Mouse (Mus musculus) liver, postnatal 0 days (tissue): ENCODE results near the gene Sobp. TPM values are rescaled to one million over a fixed set of nuclear protein-coding genes. Genes with fewer than 3 reads are reported as not detected.
A peak's percentile ranks its signal among the peaks of the same experiment; 100 is the strongest.

Experiments used
- ATAC-seq: fragments of 200-750 bp; cut with Nextera tagmentation; 2 replicates; pipeline ENCODE4 v1.8.0; 2017; ENCODE audit warnings: mild to moderate bottlenecking, moderate library complexity
- DNase-seq: peaks from one replicate; pipeline ENCODE4 v3.0.0-alpha.2; 2016
- H3K27ac ChIP-seq: fragments of 300-500 bp; sonication (generic); 2 replicates; pipeline ENCODE4 v1.5.1; 2014; ENCODE audit warnings: antibody characterized with exemption, moderate library complexity, mild to moderate bottlenecking, low read depth
- H3K27me3 ChIP-seq: fragments of 300-500 bp; sonication (generic); 2 replicates; pipeline ENCODE4 v1.6.1; 2014; ENCODE audit warnings: low read length, control low read depth, mixed read lengths; ENCODE audit not compliant: insufficient read depth
- H3K36me3 ChIP-seq: fragments of 300-500 bp; sonication (generic); replicated peaks from 2 replicates; pipeline ENCODE4 v1.6.1; 2014; ENCODE audit warnings: mild to moderate bottlenecking, control low read depth, low read length, moderate library complexity, mixed read lengths; ENCODE audit not compliant: insufficient read depth
- H3K4me1 ChIP-seq: fragments of 300-500 bp; sonication (generic); 2 replicates; pipeline ENCODE4 v1.6.1; 2014; ENCODE audit warnings: antibody characterized with exemption, mild to moderate bottlenecking, control low read depth; ENCODE audit not compliant: insufficient read depth
- H3K4me2 ChIP-seq: fragments of 300-500 bp; sonication (generic); 2 replicates; pipeline ENCODE4 v1.6.1; 2014; ENCODE audit warnings: low read depth, mild to moderate bottlenecking, low read length, moderate library complexity, mixed read lengths
- H3K4me3 ChIP-seq: fragments of 300-500 bp; sonication (generic); 2 replicates; pipeline ENCODE4 v1.5.1; 2014; ENCODE audit warnings: low read depth, low read length
- H3K9ac ChIP-seq: fragments of 300-500 bp; sonication (generic); replicated peaks from 2 replicates; pipeline ENCODE4 v1.6.1; 2014; ENCODE audit warnings: mild to moderate bottlenecking, moderate library complexity
- H3K9me3 ChIP-seq: fragments of 300-500 bp; sonication (generic); 2 replicates; pipeline ENCODE4 v1.6.1; 2016; ENCODE audit warnings: mild to moderate bottlenecking, control low read depth, low read length, mixed read lengths
- CTCF ChIP-seq: sonication (generic); IDR thresholded peaks from 2 replicates; pipeline ENCODE4 v1.5.1; 2016; ENCODE audit warnings: antibody characterized with exemption, low read depth
- EP300 ChIP-seq: IDR thresholded peaks from 2 replicates; pipeline ENCODE4 v1.6.1; 2016; ENCODE audit warnings: antibody characterized with exemption, low read depth, mild to moderate bottlenecking
- WGBS: fragments of 180-500 bp; shearing (Covaris S2); extraction: QIAGEN DNeasy Blood & Tissue Kit; methylation state at CpG from one replicate; pipeline ENCODE4 v1.1.7; 2014; ENCODE audit not compliant: insufficient replicate concordance; 5-methylcytosine and 5-hydroxymethylcytosine counted together
- polyA plus RNA-seq: library from polyadenylated mRNA; unstranded; fragments of >200 nt; fragmentation: Nextera tagmentation; extraction: Ambion mirVana; gene quantifications from 2 replicates; pipeline ENCODE4 v1.2.1, GENCODE M21; 2015

Sobp gene
- polyA plus RNA-seq, 1 experiment from 2014 or later = 0.02 TPM

- DNase-seq = no peak
- 83% methylated on average over 1 of the region's 1 CpGs for WGBS
- no peak for TF ChIP-seq EP300
- Histone ChIP-seq H3K9ac (no peak overlapping the region), H3K27me3 (peaks cover 18% of the 10 kb centered on the region), H3K4me1 (no peaks in the 10 kb centered on the region), H3K36me3 (no peaks in the 10 kb centered on the region), H3K4me3 (no peak overlapping the region), H3K9me3 (no peaks in the 10 kb centered on the region), H3K4me2 (no peak overlapping the region), H3K27ac (no peak overlapping the region)
- ATAC-seq = no peak
Observed at GRCm38 (mm10) chr10:43166146-43166545, 8.2 kb downstream of the Sobp start.

- Histone ChIP-seq H3K9me3 (no peaks in the 10 kb centered on the region), H3K4me3 (no peak overlapping the region), H3K9ac (no peak overlapping the region), H3K4me2 (no peak overlapping the region), H3K4me1 (no peaks in the 10 kb centered on the region), H3K27me3 (peaks cover 10% of the 10 kb centered on the region; the same call in 1 of the 2 replicates), H3K27ac (no peak overlapping the region), H3K36me3 (no peaks in the 10 kb centered on the region)
- TF ChIP-seq CTCF (no peak), EP300 (no peak)
- ATAC-seq (no peak), DNase-seq (no peak)
- WGBS = 75% methylated on average over 2 of the region's 2 CpGs
Observed at GRCm38 (mm10) chr10:43164406-43164805, 9.9 kb downstream of the Sobp start.

GRCm38 (mm10) chr10:43162318-43162717 is 12.0 kb downstream of the Sobp start:
- H3K4me1 ChIP-seq = no peaks in the 10 kb centered on the region
- DNase-seq (no peak), ATAC-seq (no peak)
- H3K4me3 ChIP-seq = no peak overlapping the region
- H3K36me3 ChIP-seq = no peaks in the 10 kb centered on the region
- WGBS = 80% methylated on average over 12 of the region's 12 CpGs
- H3K27me3 ChIP-seq = no peaks in the 10 kb centered on the region
- no peak overlapping the region for H3K27ac ChIP-seq
- H3K9me3 ChIP-seq = no peaks in the 10 kb centered on the region
- H3K9ac ChIP-seq = no peak overlapping the region
- no peak for TF ChIP-seq CTCF
- no peak for TF ChIP-seq EP300
- H3K4me2 ChIP-seq = no peak overlapping the region

- no peak overlapping the region for H3K9ac ChIP-seq
- DNase-seq (no peak), ATAC-seq (no peak)
- no peak overlapping the region for H3K27ac ChIP-seq
- no peak overlapping the region for H3K4me3 ChIP-seq
- H3K36me3 ChIP-seq = no peaks in the 10 kb centered on the region
- H3K4me2 ChIP-seq = no peak overlapping the region
- 77% methylated on average over 5 of the region's 5 CpGs for WGBS
- H3K9me3 ChIP-seq = no peaks in the 10 kb centered on the region
- no peaks in the 10 kb centered on the region for H3K4me1 ChIP-seq
- TF ChIP-seq EP300 = no peak
- no peak for TF ChIP-seq CTCF
- H3K27me3 ChIP-seq = no peaks in the 10 kb centered on the region
Observed at GRCm38 (mm10) chr10:43159333-43159732, 15.0 kb downstream of the Sobp start.

GRCm38 (mm10) chr10:43158917-43159316 is 15.4 kb downstream of the Sobp start:
- H3K4me3 ChIP-seq = no peak overlapping the region
- H3K36me3 ChIP-seq = no peaks in the 10 kb centered on the region
- H3K9me3 ChIP-seq = no peaks in the 10 kb centered on the region
- no peaks in the 10 kb centered on the region for H3K4me1 ChIP-seq
- no peak overlapping the region for H3K9ac ChIP-seq
- H3K4me2 ChIP-seq = no peak overlapping the region
- H3K27me3 ChIP-seq = no peaks in the 10 kb centered on the region
- TF ChIP-seq EP300 (no peak), CTCF (no peak)
- no peak for ATAC-seq
- no peak overlapping the region for H3K27ac ChIP-seq
- 54% methylated on average over 5 of the region's 5 CpGs for WGBS
- DNase-seq = no peak

- no peak for ATAC-seq
- Histone ChIP-seq H3K4me1 (no peaks in the 10 kb centered on the region), H3K9ac (no peak overlapping the region), H3K9me3 (no peaks in the 10 kb centered on the region), H3K4me2 (no peak overlapping the region), H3K4me3 (no peak overlapping the region), H3K27me3 (no peaks in the 10 kb centered on the region), H3K36me3 (no peaks in the 10 kb centered on the region), H3K27ac (no peak overlapping the region)
- peak; percentile 29 for DNase-seq
- no peak for TF ChIP-seq EP300
- TF ChIP-seq CTCF = no peak
- 47% methylated on average over 12 of the region's 12 CpGs for WGBS
Observed at GRCm38 (mm10) chr10:43155046-43155560, 19.2 kb downstream of the Sobp start.

- no peak overlapping the region for H3K9ac ChIP-seq
- TF ChIP-seq EP300 (no peak), CTCF (no peak)
- DNase-seq (no peak), ATAC-seq (no peak)
- no peaks in the 10 kb centered on the region for H3K27me3 ChIP-seq
- H3K9me3 ChIP-seq = no peaks in the 10 kb centered on the region
- no peaks in the 10 kb centered on the region for H3K36me3 ChIP-seq
- H3K4me2 ChIP-seq = no peak overlapping the region
- no peaks in the 10 kb centered on the region for H3K4me1 ChIP-seq
- no peak overlapping the region for H3K27ac ChIP-seq
- WGBS = 83% methylated on average over 8 of the region's 8 CpGs
- no peak overlapping the region for H3K4me3 ChIP-seq
Observed at GRCm38 (mm10) chr10:43152643-43153042, 21.7 kb downstream of the Sobp start.
